Mouse (Mus musculus) 416B (cell line): ENCODE measurements around the gene Olfr761.
"Not testable (repeated sequence)": the region's sequence is repeated elsewhere in the genome, so short reads cannot be mapped to it uniquely, and the experiment has no call there.

Experiments used
- DNase-seq: peaks from one replicate; pipeline ENCODE4 v3.0.0; 2011; ENCODE audit warnings: low read depth

The Olfr761 gene

DNA sequence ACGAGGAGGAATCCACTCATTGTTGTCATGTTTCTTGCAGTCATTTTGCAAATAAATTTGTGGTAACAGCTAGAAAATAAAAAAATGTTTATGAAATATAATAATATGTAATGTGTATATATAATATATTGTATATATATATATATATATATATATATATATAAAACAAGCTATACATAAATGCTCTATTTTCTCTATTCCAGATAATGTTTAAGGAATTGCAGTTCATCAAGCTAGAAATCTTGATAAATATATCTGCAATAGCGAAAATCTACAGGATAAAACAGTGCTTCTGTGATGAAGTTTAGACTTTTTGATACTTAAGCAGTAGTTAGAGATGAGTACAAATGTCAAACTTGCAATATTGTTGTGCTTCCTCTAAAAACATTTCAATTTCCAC, at the start of gene Olfr761:
TSS of gene Olfr761 (minus strand) at position 101 of the 400 bp plus-strand sequence.
- no peak for DNase-seq

DNA sequence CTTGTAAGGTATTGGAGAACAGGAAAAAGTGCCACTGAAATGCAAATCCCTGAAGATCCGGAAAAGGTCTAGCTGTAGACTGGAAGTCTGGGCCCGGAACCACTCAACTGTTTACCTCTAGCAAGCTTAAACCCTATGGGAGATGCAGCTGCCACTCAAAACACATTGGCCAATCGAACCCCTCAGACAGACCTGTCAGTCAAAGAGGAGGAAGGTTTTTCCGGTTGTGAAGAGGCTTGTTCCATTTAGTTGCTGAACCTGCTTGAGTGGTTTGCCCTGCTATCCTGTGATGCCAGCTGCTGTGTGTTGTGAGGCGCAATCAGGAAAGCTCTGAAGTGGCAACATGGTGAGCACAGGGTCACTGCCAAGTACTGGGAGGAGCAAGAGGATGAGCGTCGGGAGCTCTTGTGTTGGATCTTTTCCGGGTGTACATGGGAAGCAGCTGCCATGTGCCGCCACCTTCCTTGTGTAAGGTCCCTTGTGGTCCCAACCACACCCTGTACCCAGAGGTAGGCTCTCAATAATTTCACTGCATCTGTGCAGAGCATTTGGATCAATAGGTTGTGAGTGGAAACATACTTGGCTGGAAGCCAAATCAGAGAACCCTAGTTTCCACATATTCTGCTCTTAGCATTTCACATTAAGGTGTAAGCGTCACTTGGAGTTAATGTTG, 42.9 kb upstream of the Olfr761 start:
- DNase-seq = no peak

DNA sequence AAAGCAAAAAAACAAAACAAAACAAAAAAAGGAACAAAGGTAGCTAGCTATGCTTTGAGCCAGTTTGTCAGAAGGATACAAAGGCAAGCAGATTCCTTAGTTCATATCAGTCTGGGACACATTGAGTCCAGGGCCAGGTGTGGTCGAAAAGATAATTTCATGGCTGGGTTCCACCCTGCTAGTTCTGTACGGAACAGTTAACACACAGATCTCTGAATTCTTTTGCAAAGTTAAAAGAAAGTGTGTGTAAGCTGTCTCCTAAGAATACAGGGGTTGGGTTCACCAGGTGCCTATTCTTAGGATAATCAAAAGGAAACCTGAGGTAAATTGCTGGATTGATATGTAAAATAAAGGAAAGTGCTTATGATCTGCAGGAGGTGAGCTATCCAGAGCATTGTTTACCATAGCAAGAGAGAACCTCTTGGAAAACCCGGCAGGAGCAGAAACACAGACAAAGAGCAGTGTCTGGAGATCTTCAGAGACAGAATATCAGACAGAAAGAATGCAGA, 37.6 kb upstream of the Olfr761 start:
- DNase-seq = no peak

DNA sequence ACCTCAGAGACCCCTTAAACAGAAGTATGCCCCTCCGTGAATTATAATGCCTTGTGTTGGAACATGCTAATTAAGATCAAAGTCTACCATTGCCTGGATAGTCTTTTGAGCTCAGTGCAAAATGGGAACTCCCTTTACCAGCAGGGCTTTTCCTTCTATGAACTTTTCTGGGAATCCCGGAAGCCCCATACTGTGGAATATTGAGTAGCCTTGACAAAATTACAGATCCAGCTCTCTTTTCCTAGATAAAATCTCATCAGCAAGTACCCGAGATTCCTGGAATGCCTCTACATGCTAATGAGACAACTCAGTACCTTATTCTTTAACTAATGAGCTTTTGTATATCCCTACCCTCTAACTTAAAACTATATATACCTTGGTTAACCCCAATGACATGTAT, 20.7 kb upstream of the Olfr761 start:
- no peak for DNase-seq

DNA sequence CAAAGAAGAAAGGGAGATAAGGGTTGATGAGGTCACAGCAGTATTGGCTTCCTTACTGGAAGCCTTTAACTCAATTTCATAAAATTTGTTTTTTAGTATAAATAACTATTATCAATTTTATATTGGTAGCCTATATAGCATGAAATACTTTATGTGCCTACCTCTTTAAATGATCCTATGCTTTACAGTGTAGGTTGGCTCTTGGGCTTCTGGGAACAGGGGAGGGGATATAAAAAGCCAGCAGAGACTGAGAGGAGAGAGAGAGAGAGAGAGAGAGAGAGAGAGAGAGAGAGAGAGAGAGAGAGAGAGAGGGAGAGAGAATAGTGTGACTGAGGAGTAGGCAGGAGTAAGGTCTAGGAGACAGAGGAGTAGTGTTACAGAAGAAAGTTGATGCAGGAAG, 32.6 kb downstream of the Olfr761 start, which contains the start of gene Olfr128:
TSS of gene Olfr128 (plus strand) at position 301 of the 400 bp plus-strand sequence.
- DNase-seq = no peak

DNA sequence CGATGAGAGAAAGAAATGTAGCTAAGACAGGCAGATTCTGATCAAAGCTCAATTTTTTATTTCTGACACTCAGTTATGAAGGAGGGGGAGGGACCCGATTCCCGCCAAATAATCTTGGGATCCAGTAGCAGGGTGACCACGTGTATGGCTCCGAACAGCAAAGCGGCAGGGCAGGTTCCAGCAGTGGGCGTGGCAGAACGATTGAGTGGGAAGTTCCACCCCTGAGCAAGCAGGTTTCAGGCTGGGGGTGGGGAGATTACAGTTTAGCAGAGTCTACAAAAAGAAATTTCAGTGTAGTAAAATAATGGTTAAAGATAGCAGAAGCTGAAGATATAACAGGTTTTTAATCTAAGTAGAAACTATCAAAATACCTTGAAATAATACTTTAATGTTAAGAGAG, 46.1 kb downstream of the Olfr761 start:
- not testable (repeated sequence) for DNase-seq
